Mouse (Mus musculus): ENCODE measurements at regions not wholly inside any gene's neighbourhood (a gene's known extent, or its start where the extent isn't known, plus 50 kb on each side); places are given as distances from the start of the nearest gene placed in this dataset.

- Histone ChIP-seq H3K9me3 (replicated peaks) (peaks cover 8% of the 10 kb centered on the region), H3K27me3 (no peaks in the 10 kb centered on the region), H3K27ac (peak overlapping the region; percentile 78), H3K4me1 (peaks cover 27% of the 10 kb centered on the region), H3K36me3 (no peaks in the 10 kb centered on the region), H3K4me3 (replicated peaks) (no peak overlapping the region), H3K9ac (no peak overlapping the region), H3K4me2 (0 out of 2 replicates have a peak overlapping the region, but pooled peaks have one; percentile 2)
- 16% methylated on average over 19 of the region's 19 CpGs for WGBS
- peak; percentile 76 for ATAC-seq (replicated peaks; ENCODE audit: low FRiP score)
Observed at GRCm38 (mm10) chr2:174008350-174009218, 67.5 kb upstream of the Stx16 start.

- peaks cover 9% of the 10 kb centered on the region; the same call in 1 of the 2 replicates for H3K27me3 ChIP-seq
- H3K4me2 ChIP-seq, result no peak overlapping the region
- 63% methylated on average over 3 of the region's 3 CpGs for WGBS
- no peak for ATAC-seq (replicated peaks; ENCODE audit: low FRiP score)
- H3K27ac ChIP-seq, result no peak overlapping the region
- no peaks in the 10 kb centered on the region for H3K9me3 ChIP-seq (replicated peaks)
- peaks cover 27% of the 10 kb centered on the region for H3K4me1 ChIP-seq
- H3K4me3 ChIP-seq (replicated peaks), result no peak overlapping the region
- no peak overlapping the region for H3K9ac ChIP-seq
- H3K36me3 ChIP-seq, result no peaks in the 10 kb centered on the region
Observed at GRCm38 (mm10) chr2:174010038-174010437, 66.1 kb upstream of the Stx16 start.

GRCm38 (mm10) chr2:174011399-174011798 is 64.7 kb upstream of the Stx16 start:
- peaks cover 31% of the 10 kb centered on the region for H3K4me1 ChIP-seq
- no peaks in the 10 kb centered on the region for H3K9me3 ChIP-seq (replicated peaks)
- 47% methylated on average over 8 of the region's 8 CpGs for WGBS

GRCm38 (mm10) chr2:174014361-174014760 is 61.7 kb upstream of the Stx16 start:
- H3K9me3 ChIP-seq (replicated peaks), result no peaks in the 10 kb centered on the region
- H3K9ac ChIP-seq, result no peak overlapping the region
- no peak for ATAC-seq (replicated peaks; ENCODE audit: low FRiP score)
- peaks cover 10% of the 10 kb centered on the region for H3K4me1 ChIP-seq
- H3K4me3 ChIP-seq (replicated peaks), result no peak overlapping the region
- H3K27me3 ChIP-seq, result peaks cover 35% of the 10 kb centered on the region
- no peak overlapping the region for H3K27ac ChIP-seq
- H3K4me2 ChIP-seq, result no peak overlapping the region
- 68% methylated on average over 2 of the region's 2 CpGs for WGBS
- no peaks in the 10 kb centered on the region for H3K36me3 ChIP-seq

More at GRCm38 (mm10) chr2:174011399-174011798, 64.7 kb upstream of the Stx16 start:
- H3K4me2 ChIP-seq, result no peak overlapping the region
- no peak overlapping the region for H3K4me3 ChIP-seq (replicated peaks)
- H3K27me3 ChIP-seq, result peaks cover 21% of the 10 kb centered on the region
- H3K9ac ChIP-seq, result no peak overlapping the region
- H3K36me3 ChIP-seq, result no peaks in the 10 kb centered on the region
- ATAC-seq (replicated peaks; ENCODE audit: low FRiP score), result no peak
- H3K27ac ChIP-seq, result no peak overlapping the region

GRCm38 (mm10) chr2:174015283-174015682 is 60.8 kb upstream of the Stx16 start:
- H3K36me3 ChIP-seq, result no peaks in the 10 kb centered on the region
- H3K9me3 ChIP-seq (replicated peaks), result no peaks in the 10 kb centered on the region
- no peak overlapping the region for H3K4me3 ChIP-seq (replicated peaks)
- WGBS, result 43% methylated on average over 14 of the region's 14 CpGs
- no peak for ATAC-seq (replicated peaks; ENCODE audit: low FRiP score)
- H3K27ac ChIP-seq, result no peak overlapping the region
- H3K4me1 ChIP-seq, result peaks cover 16% of the 10 kb centered on the region
- H3K27me3 ChIP-seq, result peaks cover 35% of the 10 kb centered on the region
- no peak overlapping the region for H3K4me2 ChIP-seq
- no peak overlapping the region for H3K9ac ChIP-seq

GRCm38 (mm10) chr2:174016068-174016467 is 60.0 kb upstream of the Stx16 start:
- H3K4me3 ChIP-seq (replicated peaks), result no peak overlapping the region
- WGBS, result 86% methylated on average over 5 of the region's 5 CpGs
- no peak overlapping the region for H3K27ac ChIP-seq
- H3K4me2 ChIP-seq, result no peak overlapping the region
- no peak for ATAC-seq (replicated peaks; ENCODE audit: low FRiP score)
- no peaks in the 10 kb centered on the region for H3K9me3 ChIP-seq (replicated peaks)
- no peak overlapping the region for H3K9ac ChIP-seq
- peaks cover 35% of the 10 kb centered on the region for H3K27me3 ChIP-seq
- H3K4me1 ChIP-seq, result peaks cover 22% of the 10 kb centered on the region
- no peaks in the 10 kb centered on the region for H3K36me3 ChIP-seq

- Histone ChIP-seq H3K4me3 (replicated peaks) (no peak overlapping the region), H3K27ac (no peak overlapping the region), H3K4me2 (no peak overlapping the region), H3K27me3 (peaks cover 35% of the 10 kb centered on the region), H3K4me1 (peaks cover 27% of the 10 kb centered on the region), H3K9me3 (replicated peaks) (no peaks in the 10 kb centered on the region), H3K36me3 (no peaks in the 10 kb centered on the region), H3K9ac (no peak overlapping the region)
- ATAC-seq (replicated peaks; ENCODE audit: low FRiP score), result no peak
- 62% methylated on average over 6 of the region's 6 CpGs for WGBS
Observed at GRCm38 (mm10) chr2:174017042-174017441, 59.1 kb upstream of the Stx16 start.

- Histone ChIP-seq H3K36me3 (no peaks in the 10 kb centered on the region), H3K4me1 (peaks cover 33% of the 10 kb centered on the region), H3K4me2 (no peak overlapping the region), H3K9me3 (replicated peaks) (no peaks in the 10 kb centered on the region), H3K9ac (no peak overlapping the region), H3K27ac (no peak overlapping the region), H3K27me3 (peaks cover 39% of the 10 kb centered on the region), H3K4me3 (replicated peaks) (no peak overlapping the region)
- no peak for ATAC-seq (replicated peaks; ENCODE audit: low FRiP score)
- 61% methylated on average over 3 of the region's 3 CpGs for WGBS
Observed at GRCm38 (mm10) chr2:174017596-174017995, 58.5 kb upstream of the Stx16 start.

- ATAC-seq (replicated peaks; ENCODE audit: low FRiP score), result no peak
- Histone ChIP-seq H3K9ac (no peak overlapping the region), H3K4me1 (peaks cover 35% of the 10 kb centered on the region), H3K27me3 (peaks cover 42% of the 10 kb centered on the region), H3K4me3 (replicated peaks) (no peak overlapping the region), H3K4me2 (no peak overlapping the region), H3K36me3 (no peaks in the 10 kb centered on the region), H3K27ac (no peak overlapping the region), H3K9me3 (replicated peaks) (no peaks in the 10 kb centered on the region)
- WGBS, result 62% methylated on average over 7 of the region's 7 CpGs
Observed at GRCm38 (mm10) chr2:174018002-174018401, 58.1 kb upstream of the Stx16 start.

- H3K27ac ChIP-seq, result no peak overlapping the region
- no peak for ATAC-seq (replicated peaks; ENCODE audit: low FRiP score)
- peaks cover 51% of the 10 kb centered on the region for H3K27me3 ChIP-seq
- no peaks in the 10 kb centered on the region for H3K36me3 ChIP-seq
- H3K9ac ChIP-seq, result no peak overlapping the region
- H3K4me3 ChIP-seq (replicated peaks), result no peak overlapping the region
- H3K9me3 ChIP-seq (replicated peaks), result no peaks in the 10 kb centered on the region
- H3K4me1 ChIP-seq, result peaks cover 35% of the 10 kb centered on the region
- no peak overlapping the region for H3K4me2 ChIP-seq
- 95% methylated on average over 4 of the region's 4 CpGs for WGBS
Observed at GRCm38 (mm10) chr2:174018986-174019385, 57.1 kb upstream of the Stx16 start.

GRCm38 (mm10) chr2:174019970-174020369 is 56.1 kb upstream of the Stx16 start:
- 30% methylated on average over 4 of the region's 4 CpGs for WGBS
- H3K4me3 ChIP-seq (replicated peaks), result no peak overlapping the region
- H3K36me3 ChIP-seq, result no peaks in the 10 kb centered on the region
- no peak overlapping the region for H3K4me2 ChIP-seq
- H3K27ac ChIP-seq, result no peak overlapping the region
- H3K9me3 ChIP-seq (replicated peaks), result no peaks in the 10 kb centered on the region
- H3K27me3 ChIP-seq, result peaks cover 45% of the 10 kb centered on the region
- peak; percentile 37 for ATAC-seq (replicated peaks; ENCODE audit: low FRiP score)
- no peak overlapping the region for H3K9ac ChIP-seq
- peaks cover 35% of the 10 kb centered on the region for H3K4me1 ChIP-seq

- Histone ChIP-seq H3K27me3 (peaks cover 42% of the 10 kb centered on the region), H3K4me2 (no peak overlapping the region), H3K9me3 (replicated peaks) (no peaks in the 10 kb centered on the region), H3K9ac (no peak overlapping the region), H3K27ac (no peak overlapping the region), H3K4me1 (peaks cover 32% of the 10 kb centered on the region), H3K36me3 (no peaks in the 10 kb centered on the region), H3K4me3 (replicated peaks) (no peak overlapping the region)
- WGBS, result 37% methylated on average over 7 of the region's 7 CpGs
- peak; percentile 72 for ATAC-seq (replicated peaks; ENCODE audit: low FRiP score)
Observed at GRCm38 (mm10) chr2:174020447-174020846, 55.7 kb upstream of the Stx16 start.

All from kidney, embryonic 15.5 days (tissue).